Mouse (Mus musculus): ENCODE measurements around the gene Ms4a15.
A peak's percentile ranks its signal among the peaks of the same experiment; 100 is the strongest.

- TF ChIP-seq EP300 (IDR thresholded peaks at IDR 0.05): no peak
- TF ChIP-seq CTCF (IDR thresholded peaks at IDR 0.05): peak; percentile 81
Observed at GRCm38 (mm10) chr19:10979184-10980168, 13.6 kb downstream of the Ms4a15 start.
